In genomic region chr7:112535408-112535921, GRCm38 (mm10) we compare ENCODE assay signal across 8 mouse cellular contexts.
DNase-seq lines count a peak whose midpoint lies in the region; ATAC-seq lines count a peak whose summit lies in the region.

No protein-coding gene starts in this region.

- H3K36me3 ChIP-seq in forebrain, embryonic 13.5 days (ENCODE audit: poor library complexity, severe bottlenecking), result no peaks in the 10 kb centered on the region
- H3K36me3 ChIP-seq in heart, embryonic 15.5 days, result no peaks in the 10 kb centered on the region
- no peaks in the 10 kb centered on the region for H3K36me3 ChIP-seq in midbrain, embryonic 11.5 days (ENCODE audit: control insufficient read depth, insufficient read depth, low read length)

- no peak overlapping the region for H3K4me3 ChIP-seq in forebrain, embryonic 13.5 days
- H3K4me3 ChIP-seq in heart, embryonic 15.5 days, result no peak overlapping the region
- no peak overlapping the region for H3K4me3 ChIP-seq in midbrain, embryonic 11.5 days (ENCODE audit: low read depth, low read length)

- H3K9ac ChIP-seq in forebrain, embryonic 13.5 days, result 0 out of 2 replicates have a peak overlapping the region, but pooled peaks have one; percentile 7
- no peak overlapping the region for H3K9ac ChIP-seq in heart, embryonic 15.5 days
- peak overlapping the region; percentile 42 for H3K9ac ChIP-seq in midbrain, embryonic 11.5 days (ENCODE audit: low read length)

- H3K4me2 ChIP-seq in forebrain, embryonic 13.5 days, result peak overlapping the region; percentile 39
- H3K4me2 ChIP-seq in heart, embryonic 15.5 days, result no peak overlapping the region
- H3K4me2 ChIP-seq in midbrain, embryonic 11.5 days, result peak overlapping the region; percentile 10; the same call in 1 of the 2 replicates

- H3K9me3 ChIP-seq in forebrain, embryonic 13.5 days (replicated peaks), result no peaks in the 10 kb centered on the region
- no peaks in the 10 kb centered on the region for H3K9me3 ChIP-seq in heart, embryonic 15.5 days (replicated peaks)
- no peaks in the 10 kb centered on the region for H3K9me3 ChIP-seq in midbrain, embryonic 11.5 days (ENCODE audit: control insufficient read depth, low read length)

- peaks cover 11% of the 10 kb centered on the region for H3K4me1 ChIP-seq in forebrain, embryonic 13.5 days
- H3K4me1 ChIP-seq in heart, embryonic 15.5 days (replicated peaks), result peaks cover 19% of the 10 kb centered on the region
- peaks cover 7% of the 10 kb centered on the region; the same call in 1 of the 2 replicates for H3K4me1 ChIP-seq in midbrain, embryonic 11.5 days (ENCODE audit: control insufficient read depth, insufficient read depth, low read length)

- H3K27me3 ChIP-seq in forebrain, embryonic 13.5 days, result peaks cover 10% of the 10 kb centered on the region; the same call in 1 of the 2 replicates
- no peaks in the 10 kb centered on the region for H3K27me3 ChIP-seq in heart, embryonic 15.5 days
- H3K27me3 ChIP-seq in midbrain, embryonic 11.5 days (ENCODE audit: control insufficient read depth, insufficient read depth, low read length), result no peaks in the 10 kb centered on the region

- 2% methylated on average over 16 of the region's 16 CpGs for WGBS in forebrain, embryonic 13.5 days
- WGBS in heart, embryonic 15.5 days, result 35% methylated on average over 16 of the region's 16 CpGs
- 15% methylated on average over 16 of the region's 16 CpGs for WGBS in midbrain, embryonic 11.5 days

- peak; percentile 19 for DNase-seq in cerebellum, adult 9-11 months
- no peak for DNase-seq in cerebellum, adult 9-10 months
- DNase-seq in layer of hippocampus, postnatal 36 days, result peak; percentile 48 to 64
- peak; percentile 87 for DNase-seq in midbrain, embryonic 11.5 days (ENCODE audit: low spot score, missing footprints)
- peak; percentile 72 for DNase-seq in skeletal muscle tissue, adult 2 months (ENCODE audit: low read depth, low spot score)
- no peak for DNase-seq in spleen, postnatal 36 days (ENCODE audit: low spot score in 2 of 2)

- ATAC-seq in forebrain, embryonic 13.5 days, result peak; percentile 96
- ATAC-seq in heart, embryonic 15.5 days (replicated peaks; ENCODE audit: insufficient number of reproducible peaks, insufficient read depth, low FRiP score, low read depth), result no peak; the same call in 1 of the 2 replicates
- peak; percentile 78 for ATAC-seq in midbrain, embryonic 11.5 days (ENCODE audit: low FRiP score)

- peak overlapping the region; percentile 72 for H3K27ac ChIP-seq in forebrain, embryonic 13.5 days
- peak overlapping the region; percentile 26 for H3K27ac ChIP-seq in heart, embryonic 15.5 days
- H3K27ac ChIP-seq in midbrain, embryonic 11.5 days (ENCODE audit: low read depth, low read length), result peak overlapping the region; percentile 65; the same call in 1 of the 2 replicates

Comparison
In these comparisons a context has a peak if more than half of its experiments do, and no peak if none do; other contexts are left out.
1. DNase-seq: peak in cerebellum, adult 9-11 months (single experiment), layer of hippocampus, postnatal 36 days (2 of 2), midbrain, embryonic 11.5 days (single experiment) and skeletal muscle tissue, adult 2 months (single experiment); none in cerebellum, adult 9-10 months (single experiment) and spleen, postnatal 36 days (0 of 2).
2. Peak in every context shown above with its lines, with median percentiles within 50 percentile points of each other: H3K27ac ChIP-seq.